Mouse (Mus musculus) lung, postnatal 0 days (tissue): ENCODE measurements around the gene Gm5129.

Experiments used
- CTCF ChIP-seq: IDR thresholded peaks from 2 replicates; pipeline ENCODE4 v1.5.1; 2016; ENCODE audit warnings: antibody characterized with exemption, mild to moderate bottlenecking
- EP300 ChIP-seq: IDR thresholded peaks from 2 replicates; pipeline ENCODE4 v1.6.1; 2016; ENCODE audit warnings: antibody characterized with exemption, mild to moderate bottlenecking, control low read depth

GRCm38 (mm10) chr5:29737471-29737870, 1.7 kb upstream of the Gm5129 start:
- TF ChIP-seq EP300 (no peak), CTCF (no peak)
